Mouse (Mus musculus) embryo, embryonic 10 days (tissue): ENCODE results near the gene Ddx17.

Source experiments
- DNase-seq: peaks from one replicate; pipeline ENCODE4 v3.0.0-alpha.2; 2015; ENCODE audit warnings: low spot score

Gene Ddx17

DNA sequence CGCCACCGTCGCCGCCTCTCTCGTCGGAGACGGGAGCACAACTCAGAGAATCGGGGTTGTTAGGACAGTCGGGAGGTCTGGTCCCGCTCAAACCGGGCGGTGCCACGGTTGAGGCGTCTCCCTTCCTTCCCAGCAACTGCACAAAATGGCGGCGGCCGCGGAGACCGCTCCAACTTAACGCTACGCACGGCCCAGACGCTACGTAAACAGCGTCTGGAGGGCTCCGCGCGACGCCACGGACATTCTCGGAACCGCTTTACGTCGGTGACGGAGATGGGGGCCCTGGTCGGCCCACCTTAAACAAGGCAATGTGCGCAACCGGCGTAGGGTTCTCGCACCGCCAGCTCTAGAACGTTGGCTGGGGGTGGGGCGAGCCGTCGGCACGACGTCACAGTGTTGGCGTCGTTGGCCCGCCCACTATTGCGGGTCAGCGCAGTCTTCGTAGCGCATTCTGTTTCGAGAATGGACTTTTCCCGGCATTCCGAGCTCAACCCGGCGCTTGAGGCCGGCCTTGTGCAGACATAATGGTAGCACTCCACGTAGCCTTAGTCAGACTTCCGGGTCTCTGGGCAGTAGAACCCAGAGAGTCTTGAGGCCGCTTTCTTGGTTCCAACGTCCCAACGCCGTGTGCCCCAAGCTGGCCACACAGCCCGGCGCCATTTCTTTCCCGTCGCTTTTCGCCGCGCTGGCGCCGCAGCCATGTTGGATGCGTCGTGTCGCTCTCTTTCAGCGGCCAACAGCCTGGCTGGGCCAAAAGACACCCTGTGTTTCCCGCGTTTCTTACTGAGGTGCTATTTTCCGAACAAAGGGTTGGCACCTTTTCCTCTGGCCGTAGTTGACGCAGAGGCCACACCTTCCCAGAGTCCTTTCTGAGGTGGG lies at the start of gene Ddx17:
Gene Ddx17, minus strand, starts transcription at position 332 of the 879 bp plus-strand sequence.
- peak; percentile 99 for DNase-seq

DNA sequence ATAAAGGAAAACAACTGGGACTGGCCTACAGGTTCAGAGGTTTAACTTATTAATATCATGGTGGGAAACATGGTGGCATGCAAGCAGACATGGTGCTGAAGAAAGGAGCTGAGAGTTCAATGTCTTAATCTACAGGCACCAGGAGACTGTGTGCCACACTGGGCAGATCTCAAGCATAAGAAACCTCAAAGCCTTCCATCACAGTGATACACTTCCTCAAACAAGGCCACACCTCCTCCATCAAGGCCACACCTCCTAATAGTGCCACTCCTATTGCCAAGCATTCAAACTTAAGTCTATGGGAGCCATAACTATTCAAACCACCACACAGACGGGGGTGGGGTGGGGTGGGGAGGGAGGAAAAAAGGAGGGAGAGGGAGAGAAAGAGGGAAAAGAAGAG lies 35.0 kb upstream of the Ddx17 start:
- no peak for DNase-seq

DNA sequence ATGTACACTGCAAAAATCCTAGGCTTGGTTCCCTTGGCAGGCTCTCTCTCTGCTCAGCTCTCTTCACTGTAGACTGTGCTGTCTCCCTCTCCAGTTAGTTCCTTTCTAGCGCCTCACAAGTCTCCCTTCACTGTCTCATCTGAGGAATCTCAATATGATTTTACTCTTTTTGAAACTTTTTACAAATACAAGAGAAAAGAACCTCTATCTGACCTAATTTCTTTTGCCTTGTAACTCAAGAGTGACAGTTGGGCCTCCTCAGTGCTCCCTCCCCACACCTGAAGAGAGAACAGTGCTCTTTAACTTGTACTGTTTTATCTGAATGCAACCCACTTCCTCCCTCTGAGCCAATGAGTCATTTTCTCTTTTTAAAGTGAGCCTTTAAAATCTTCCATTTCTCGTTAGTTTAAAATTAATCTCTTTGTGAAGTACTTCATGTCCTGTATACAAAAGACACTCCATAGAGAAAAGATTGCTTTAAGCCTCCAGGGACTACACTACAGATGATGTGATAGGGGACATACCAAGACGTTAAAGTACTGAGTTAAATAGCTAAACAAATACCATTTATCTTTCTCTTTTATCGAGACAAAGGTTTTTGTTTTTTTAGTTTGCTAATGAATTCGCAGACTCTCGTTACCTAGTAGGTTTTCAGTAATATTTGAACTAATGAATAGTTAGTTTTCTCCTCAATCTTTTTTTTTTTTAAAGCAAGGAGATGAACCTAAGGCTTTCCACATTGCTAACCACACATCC lies 31.3 kb upstream of the Ddx17 start:
- no peak for DNase-seq

DNA sequence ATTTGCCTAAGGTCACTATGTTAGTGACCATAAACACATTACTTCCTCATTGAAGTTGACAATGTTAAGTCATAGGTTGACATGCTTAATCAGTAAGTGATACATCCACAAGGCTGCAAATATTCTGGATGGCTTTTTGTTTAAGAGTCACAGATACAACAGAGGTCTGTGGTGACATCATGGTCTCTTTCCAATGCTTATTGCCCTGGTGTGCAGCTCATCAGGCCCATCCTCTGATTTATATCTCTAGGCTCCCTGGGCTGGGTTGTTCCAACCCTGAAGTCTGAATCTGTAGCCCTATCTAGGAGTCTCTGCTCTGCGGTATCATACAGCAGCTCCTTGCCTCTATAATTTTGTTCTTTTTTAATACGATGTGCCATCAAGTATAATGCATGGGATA lies 30.4 kb upstream of the Ddx17 start:
- no peak for DNase-seq

DNA sequence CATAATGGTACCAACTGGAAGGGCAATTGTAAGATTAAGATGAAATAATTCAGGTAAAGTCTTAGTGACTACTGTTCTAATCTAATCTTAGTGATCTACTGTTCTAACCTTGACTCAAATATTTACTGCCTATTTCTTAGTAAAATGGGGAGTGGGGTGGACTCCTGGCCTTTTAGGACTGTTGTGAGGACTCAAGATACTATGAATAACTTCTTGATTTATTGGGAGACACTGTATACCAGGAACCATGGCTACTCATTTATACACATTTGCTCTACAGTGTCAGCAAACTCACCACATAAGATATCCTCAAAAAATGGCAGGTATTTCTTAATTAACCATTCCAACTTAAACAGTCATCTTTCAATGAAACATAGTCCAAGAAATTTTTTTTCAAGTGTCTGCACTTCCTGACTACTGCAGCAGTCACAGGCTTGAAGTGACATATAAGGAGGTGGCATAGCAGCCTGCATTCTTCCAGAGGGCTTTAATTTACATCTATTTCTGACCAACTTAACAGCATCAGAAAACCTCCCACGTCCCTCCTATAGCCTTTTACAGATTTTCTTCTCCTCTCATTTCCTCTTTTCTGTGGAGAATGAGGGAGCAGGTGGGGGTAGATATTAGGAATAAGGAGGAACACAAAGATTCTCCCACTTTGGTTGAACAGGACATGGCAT lies 29.1 kb upstream of the Ddx17 start:
- DNase-seq = no peak

DNA sequence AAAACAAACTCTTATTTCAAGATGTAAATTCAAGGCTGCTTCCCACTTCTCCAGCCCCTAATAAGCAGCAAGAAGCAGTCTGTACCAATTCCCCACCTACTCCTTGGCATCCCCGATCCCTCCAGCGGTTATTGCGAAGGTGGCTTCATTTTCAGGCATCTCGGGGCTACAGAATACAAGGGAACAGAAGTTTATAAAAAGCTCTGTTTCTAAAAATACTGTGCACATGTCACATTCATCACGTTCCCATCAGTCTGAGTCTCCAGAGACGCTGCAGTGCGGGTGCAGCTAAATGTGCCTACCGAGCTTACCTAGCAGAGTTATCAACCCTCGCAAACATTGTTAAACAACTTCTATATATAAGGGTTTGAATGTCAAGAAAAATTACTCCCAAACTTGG lies 15.9 kb upstream of the Ddx17 start:
- no peak for DNase-seq

DNA sequence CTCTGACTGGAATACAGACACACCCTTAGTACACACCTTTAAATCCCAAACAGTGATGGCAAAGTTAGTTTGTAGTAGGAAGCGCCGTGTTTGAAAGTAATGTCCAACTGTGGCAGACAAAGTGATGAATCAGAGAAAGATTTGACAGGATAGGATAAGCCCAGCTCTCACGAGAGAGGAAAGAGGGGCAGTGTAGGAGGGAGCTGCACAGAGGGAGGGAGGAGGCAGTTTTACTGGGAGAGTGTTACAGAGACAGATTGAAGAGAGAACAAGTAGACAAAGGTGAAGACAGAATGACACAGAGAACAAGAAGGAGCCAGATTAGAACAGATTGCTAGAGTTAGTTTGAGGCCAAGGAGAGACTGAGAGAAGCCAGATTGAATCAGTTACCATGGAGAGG lies 13.1 kb upstream of the Ddx17 start:
- DNase-seq = no peak

DNA sequence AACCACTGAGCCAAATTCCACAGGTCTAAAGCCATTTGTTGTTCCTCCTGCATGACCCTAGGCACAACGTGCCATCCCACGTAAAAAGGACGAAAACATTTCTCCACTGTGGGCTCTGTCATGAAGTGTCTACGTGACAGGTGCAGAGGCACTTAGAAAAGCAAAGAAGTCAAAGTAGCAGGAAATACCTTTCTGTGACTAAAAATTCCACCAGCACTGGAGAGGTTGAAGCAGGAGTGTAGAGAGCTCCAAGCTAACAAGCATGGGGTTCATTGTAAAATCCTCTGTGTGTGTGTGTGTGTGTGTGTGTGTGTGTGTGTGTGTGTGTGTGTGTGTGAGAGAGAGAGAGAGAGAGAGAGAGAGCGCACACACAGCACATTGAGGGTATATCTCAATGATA lies 6.0 kb upstream of the Ddx17 start:
- DNase-seq = no peak

DNA sequence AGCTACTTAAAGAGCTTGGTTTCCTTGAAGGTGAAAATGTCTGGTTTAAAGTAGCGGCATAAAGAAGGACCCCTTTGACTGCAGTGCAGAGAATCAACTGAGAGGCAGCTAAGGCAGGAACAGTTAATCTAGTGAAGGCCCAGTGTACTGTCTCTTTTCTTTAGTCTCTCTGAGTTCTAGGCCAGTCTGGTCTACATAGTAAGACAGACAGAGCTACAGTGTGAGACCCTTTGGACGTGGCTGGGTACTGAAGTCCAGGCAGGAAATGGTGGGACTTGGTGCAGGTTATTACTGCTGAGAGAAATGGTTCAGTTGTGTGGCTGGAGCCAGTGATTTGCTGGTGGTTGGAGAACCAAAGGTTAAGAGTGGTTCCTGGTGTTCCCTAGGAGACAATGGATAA lies 1.7 kb upstream of the Ddx17 start:
- DNase-seq = no peak

DNA sequence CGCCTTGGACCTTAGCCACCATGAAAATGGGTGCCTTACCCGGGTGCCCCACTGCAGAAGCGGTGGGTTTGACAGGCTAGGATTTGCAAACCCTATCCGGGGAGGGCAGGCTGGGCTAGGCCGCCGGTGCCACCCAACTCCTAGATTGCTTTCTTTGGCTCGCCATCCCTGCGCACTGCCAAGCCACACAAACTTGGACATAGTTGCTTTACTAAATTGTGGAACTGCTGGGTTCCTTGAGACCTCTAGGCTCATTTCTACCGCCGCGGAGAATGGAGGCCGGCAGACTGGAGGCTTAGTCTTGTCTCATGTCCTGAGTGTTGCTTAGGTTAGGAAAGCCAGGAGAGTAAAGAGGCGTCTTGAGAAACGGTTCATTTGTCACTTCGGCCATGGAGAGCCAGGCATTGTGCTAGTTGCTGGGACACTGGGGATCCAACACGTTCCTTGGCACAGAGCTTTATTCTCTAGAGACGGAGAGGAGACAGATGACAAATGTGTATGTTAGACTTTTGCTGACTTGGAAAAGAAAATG lies 814 bp upstream of the Ddx17 start:
- DNase-seq = no peak

DNA sequence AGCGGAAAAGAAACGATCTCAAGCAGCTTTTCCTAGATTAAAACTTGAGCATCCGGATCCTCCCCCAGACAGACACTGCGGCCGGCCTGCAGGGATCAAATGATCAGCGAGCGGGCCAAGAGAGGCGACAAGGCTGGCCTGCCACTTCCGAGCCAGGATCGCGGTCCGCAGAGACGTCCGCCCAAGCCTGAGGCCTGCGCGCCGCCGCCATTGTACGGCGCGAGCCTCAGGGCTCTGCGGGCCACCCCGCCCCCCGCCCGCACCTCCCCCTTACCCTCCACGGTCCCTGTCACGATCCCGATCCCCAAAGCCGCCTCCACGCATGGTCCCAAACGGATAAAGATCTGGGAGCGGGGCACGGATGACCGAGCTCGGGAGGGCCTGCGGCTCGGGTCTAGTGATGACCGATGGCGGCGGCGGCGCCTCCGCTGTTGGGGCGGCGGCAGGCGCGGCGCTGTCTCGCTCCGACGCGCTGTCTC lies 581 bp downstream of the Ddx17 start:
- DNase-seq = peak; percentile 69

DNA sequence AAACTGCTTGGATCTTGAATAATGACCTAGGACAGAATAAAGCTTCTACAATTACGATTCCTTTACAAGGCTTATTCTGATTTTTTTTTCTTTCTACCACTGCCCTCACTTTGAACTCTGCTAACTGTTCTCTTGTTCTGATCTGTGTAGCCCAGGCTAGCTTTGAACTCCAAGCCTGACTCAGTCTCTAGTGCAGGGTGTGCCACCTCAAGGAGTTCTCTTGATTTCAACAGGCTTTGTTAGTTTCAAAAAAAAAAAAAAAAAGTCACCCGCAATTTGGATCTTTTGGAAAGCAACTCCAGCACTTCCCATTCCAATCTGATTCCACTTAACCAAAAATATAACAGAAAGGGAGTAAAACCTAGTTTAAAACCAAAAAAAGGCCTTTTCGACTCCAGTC lies 1.0 kb downstream of the Ddx17 start:
- no peak for DNase-seq

DNA sequence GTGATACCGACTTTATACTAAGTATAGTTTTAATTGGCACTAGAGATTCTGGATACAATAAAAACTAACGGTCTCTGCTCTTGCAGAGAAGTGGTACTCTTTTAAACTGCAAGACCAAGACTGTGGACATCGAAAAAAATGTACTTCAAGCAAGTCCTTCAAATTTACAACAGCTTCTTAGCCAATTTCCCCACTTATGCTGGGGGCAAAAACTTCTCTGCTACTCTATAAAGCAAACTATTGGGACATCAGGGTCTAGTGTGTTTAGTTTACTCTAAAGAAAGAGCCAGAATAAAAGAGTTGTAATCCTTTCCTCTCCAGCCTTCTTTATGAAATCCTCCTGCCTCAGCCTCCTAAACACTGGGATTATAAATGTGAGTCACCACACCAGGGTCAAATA lies 2.6 kb downstream of the Ddx17 start:
- DNase-seq = no peak

DNA sequence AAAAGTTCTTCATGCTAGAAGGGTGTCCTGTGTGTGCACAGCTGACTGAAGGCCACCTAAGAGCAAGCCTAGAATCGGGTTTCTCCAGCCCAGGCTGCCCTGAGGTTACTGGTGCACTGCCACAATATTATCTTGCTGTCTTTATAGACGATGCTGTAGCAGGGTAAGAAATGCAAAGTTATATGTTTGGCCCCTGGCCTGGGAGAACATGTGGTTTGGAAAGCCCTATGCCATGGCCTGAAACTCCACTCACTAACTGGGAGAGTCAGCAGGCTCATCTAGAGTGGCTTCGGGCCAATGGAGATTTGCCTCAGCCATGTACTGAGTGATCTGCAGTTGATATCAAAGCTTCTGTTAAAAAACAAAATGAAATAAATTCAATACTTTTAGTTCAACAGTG lies 12.7 kb downstream of the Ddx17 start:
- no peak for DNase-seq

DNA sequence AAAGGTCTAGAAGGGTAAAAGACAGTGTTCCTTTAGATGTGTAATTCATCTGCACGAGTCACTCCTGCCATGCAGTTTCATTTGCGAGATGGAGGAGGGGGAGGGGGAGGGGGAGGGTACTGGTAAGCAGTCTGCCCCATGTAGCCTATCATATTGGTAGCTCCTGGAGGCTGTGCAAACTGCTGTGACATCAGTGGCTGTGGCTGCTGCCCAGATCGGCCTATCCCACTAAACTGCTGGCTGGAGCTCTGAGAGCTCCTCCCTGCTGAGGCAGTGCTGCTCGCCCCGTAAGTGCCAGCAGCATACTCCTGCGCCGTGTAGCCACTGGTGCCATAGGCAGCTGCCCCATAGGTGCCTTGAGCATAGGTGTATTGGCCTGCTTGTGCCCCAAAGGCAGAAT lies 16.6 kb downstream of the Ddx17 start:
- no peak for DNase-seq

DNA sequence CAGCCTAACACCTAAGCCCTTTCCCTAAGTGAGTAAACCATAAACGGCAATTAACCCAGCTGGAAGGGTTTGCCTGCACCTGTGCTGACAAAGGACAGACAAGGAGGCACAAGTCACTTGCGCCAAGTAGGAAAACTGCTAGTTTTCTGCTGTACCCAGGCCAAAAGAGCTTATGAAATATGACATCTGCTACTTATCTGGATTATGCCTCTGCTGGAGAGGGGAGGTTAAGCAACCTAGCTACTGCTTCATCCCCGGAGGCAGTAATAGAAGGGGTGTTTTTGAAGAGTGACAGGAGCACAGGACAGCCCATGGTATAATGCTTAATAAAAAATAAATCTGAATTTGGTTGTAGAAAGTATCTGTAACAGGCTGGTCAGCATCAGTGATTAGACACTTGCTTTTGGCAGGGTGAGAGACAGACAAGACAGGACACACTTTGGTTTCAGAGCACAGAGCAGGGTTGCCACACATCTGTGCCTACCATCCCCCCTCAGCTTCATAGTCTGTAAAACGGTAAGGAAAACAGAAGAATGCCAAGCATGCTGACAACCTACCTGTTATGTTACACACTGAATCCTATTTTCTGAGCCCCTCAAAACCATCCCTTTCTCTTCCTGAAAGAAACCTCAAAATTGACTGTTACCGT lies 18.4 kb downstream of the Ddx17 start:
- no peak for DNase-seq

DNA sequence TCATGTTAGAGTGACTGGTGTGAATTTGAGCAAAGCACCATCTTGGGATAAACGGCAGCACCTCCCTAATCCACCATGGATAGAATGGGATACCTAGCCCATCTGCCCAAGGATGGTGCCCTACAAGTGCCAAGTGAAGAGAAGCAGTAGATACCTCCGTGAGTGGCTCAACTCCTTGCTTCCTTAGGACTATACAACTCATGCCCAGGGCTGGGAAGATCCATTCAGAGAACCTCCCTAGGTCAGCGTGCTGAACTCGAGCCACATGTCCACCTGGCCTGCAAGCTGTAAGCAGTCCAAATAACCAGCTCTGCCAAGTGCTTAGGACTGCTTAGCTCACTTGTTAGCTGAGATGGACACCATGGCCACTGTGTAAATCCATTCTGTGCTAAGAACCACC lies 19.3 kb downstream of the Ddx17 start:
- DNase-seq = no peak

DNA sequence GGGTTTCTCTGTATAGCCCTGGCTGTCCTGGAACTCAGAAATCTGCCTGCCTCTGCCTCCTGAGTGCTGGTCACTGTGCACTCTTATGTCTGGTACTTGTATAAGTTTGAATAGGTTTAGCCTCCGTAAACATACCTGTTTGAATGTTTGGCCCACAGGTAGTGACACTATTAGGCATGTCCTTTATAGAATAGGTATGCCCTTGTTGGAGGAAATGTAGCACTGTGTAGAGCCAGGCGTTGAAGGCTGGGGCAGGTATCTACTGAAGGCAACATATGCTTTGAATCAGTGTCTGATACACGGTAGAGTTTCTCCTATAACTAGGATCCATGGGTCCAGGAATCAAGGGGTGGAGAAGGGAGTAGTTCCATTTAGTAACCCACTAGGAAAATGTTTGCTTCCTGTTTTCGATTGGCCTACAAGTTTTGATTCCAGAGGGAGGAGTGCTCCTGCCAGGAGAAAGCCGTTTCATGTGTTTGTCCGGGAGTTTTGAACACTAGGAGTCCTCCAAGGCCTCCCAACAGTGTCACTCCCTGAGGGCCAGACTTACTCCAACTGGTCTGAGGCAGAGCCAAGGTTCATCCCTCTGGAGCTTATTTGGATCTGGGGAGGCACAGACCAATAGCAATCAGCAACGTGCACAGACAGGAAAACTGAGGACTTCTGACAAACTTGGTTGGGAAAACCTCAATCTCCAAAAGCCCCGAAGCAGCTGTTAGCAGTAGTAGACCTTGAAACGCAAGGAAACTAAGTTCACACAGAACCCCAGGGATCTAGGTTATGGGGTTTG lies 20.4 kb downstream of the Ddx17 start:
- DNase-seq = no peak

DNA sequence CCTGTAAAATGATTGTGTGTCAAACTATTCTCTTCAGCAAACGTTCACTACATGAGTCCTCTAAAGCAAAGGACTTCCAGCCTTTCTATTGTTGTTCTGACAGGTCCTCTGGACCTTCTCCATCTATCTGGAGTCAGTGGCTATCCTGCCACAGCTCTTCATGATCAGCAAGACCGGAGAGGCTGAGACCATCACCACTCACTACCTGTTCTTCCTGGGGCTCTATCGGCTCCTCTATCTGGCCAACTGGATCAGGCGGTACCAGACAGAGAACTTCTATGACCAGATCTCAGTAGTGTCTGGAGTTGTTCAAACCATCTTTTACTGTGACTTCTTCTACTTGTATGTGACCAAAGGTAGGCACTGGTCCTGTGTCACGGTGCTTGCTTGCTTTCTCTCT lies 21.0 kb downstream of the Ddx17 start:
- no peak for DNase-seq

DNA sequence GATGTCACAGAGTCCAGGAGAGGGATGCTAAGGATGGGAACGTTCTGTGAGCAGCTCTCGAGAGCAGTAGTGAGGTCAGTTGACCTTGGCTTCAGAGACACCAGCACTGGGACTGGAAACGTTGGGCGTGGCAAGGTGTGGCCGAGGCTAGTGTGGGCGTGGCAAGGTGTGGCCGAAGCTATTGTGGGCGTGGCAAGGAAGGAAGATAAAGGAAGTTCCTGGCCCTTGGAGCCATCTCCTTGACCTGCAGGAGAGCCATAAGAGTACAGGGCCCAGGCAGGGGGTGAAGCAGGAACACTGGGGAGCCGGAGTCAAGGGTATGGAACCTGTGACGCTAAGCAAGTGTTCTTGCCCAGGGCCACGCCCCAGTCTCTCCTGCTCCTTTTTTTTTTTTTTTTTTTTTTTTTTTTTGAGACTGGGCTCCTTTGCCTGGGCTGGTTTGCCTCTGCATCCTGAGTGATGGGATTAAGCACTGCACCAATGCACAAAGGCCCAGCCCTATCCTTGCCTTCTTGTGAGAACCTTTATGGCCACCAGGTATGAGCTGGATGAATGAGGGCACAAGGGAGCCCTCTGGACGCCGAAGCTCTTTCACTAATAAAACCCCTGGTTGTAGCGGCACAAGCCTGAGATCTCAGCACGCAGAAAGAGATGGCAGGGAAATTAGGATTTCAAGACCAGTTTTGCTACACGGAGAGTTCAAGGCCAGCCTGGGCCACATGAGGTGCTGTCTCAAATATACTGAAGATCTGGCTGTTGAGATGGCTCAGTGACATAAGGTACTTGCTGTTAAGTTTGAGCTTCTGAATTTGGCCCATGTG lies 26.9 kb downstream of the Ddx17 start:
- no peak for DNase-seq
